Mouse (Mus musculus) gastrocnemius, postnatal 36 days (tissue): ENCODE data around the gene Rpl34. TPM values are rescaled to one million over a fixed set of nuclear protein-coding genes. Genes with fewer than 3 reads are reported as not detected.

Source experiments
- DNase-seq, 2 experiments: peaks; one replicate each; pipeline ENCODE4 v3.0.0; 2022
- intact Hi-C: fragments of 180-260 bp; cut with DNase I; formaldehyde crosslinking; loops from one replicate; pipeline ENCODE4 v1.15.1; 2025
- total RNA-seq, 2 experiments: library from RNA; stranded (reverse); gene quantifications; 2 replicates each; pipeline ENCODE4 v1.2.3; 2021

Gene Rpl34
- total RNA-seq, 2 experiments from 2014 or later, result 274 to 330 TPM

GRCm38 (mm10) chr3:130677671-130678460, 52.3 kb downstream of the Rpl34 start:
- intact Hi-C loops, result no loop called here
- DNase-seq, result no peak

Other genes starting within 250 kb of the Rpl34 start
- gene Etnppl, start 113.0 kb downstream of the Rpl34 start, total RNA-seq, result not detected
- 10 to 100 TPM; 28.9 to 33.4 TPM for gene Ostc, start 21.0 kb downstream of the Rpl34 start, total RNA-seq